Mouse (Mus musculus): ENCODE measurements around the gene Trap1. TPM values are rescaled to one million over a fixed set of nuclear protein-coding genes. Genes with fewer than 3 reads are reported as not detected.
A peak's percentile ranks its signal among the peaks of the same experiment; 100 is the strongest.

Gene Trap1
- polyA plus RNA-seq, 1 experiment from 2014 or later, result 100.0 TPM

GRCm38 (mm10) chr16:4003489-4004398 lies 73.9 kb downstream of the Trap1 start, which contains the start of gene Slx4:
TSS of gene Slx4 (minus strand) at chr16:4003770.
- DNase-seq (ENCODE audit: extremely low spot score, low spot score), result peak; percentile 95
- H3K36me3 ChIP-seq (replicated peaks), result peaks cover 27% of the 10 kb centered on the region
- peaks cover 4% of the 10 kb centered on the region; the same call in 1 of the 2 replicates for H3K9me3 ChIP-seq
- under 1% methylated on average over 58 of the region's 58 CpGs for WGBS
- peaks cover 21% of the 10 kb centered on the region for H3K4me1 ChIP-seq
- H3K4me3 ChIP-seq, result peak within 1 kb of the TSS; percentile 90
- H3K27me3 ChIP-seq (ENCODE audit: poor library complexity, severe bottlenecking), result no peaks in the 10 kb centered on the region
- peak within 1 kb of the TSS; percentile 90 for H3K27ac ChIP-seq

Small RNA genes lying within 50 kb of the gene (microRNA-seq; reads per million reads assigned to microRNA genes)
- gene Gm23413, result not detected

Other genes starting within 250 kb of the Trap1 start
- gene Olfr15, start 246.9 kb downstream of the Trap1 start, polyA plus RNA-seq (2016; fragmentation: Nextera tagmentation; extraction: Ambion mirVana), result not detected in 2 replicates
- 0.93 and 1.1 TPM in 2 replicates for gene Zfp174, start 230.6 kb downstream of the Trap1 start, polyA plus RNA-seq (2016; fragmentation: Nextera tagmentation; extraction: Ambion mirVana)
- gene Naa60, start 205.5 kb downstream of the Trap1 start, polyA plus RNA-seq (2016; fragmentation: Nextera tagmentation; extraction: Ambion mirVana), result 59.3 and 62.2 TPM in 2 replicates
- 5.4 and 6.5 TPM in 2 replicates for gene Zfp597, start 193.3 kb downstream of the Trap1 start, polyA plus RNA-seq (2016; fragmentation: Nextera tagmentation; extraction: Ambion mirVana)
- 2.5 and 3.9 TPM in 2 replicates for gene Gm20695, start 193.2 kb downstream of the Trap1 start, polyA plus RNA-seq (2016; fragmentation: Nextera tagmentation; extraction: Ambion mirVana)
- gene 1700037C18Rik, start 169.1 kb downstream of the Trap1 start, polyA plus RNA-seq (2016; fragmentation: Nextera tagmentation; extraction: Ambion mirVana), result 6.8 and 6.9 TPM in 2 replicates
- 23.3 and 27.4 TPM in 2 replicates for gene Cluap1, start 169.0 kb downstream of the Trap1 start, polyA plus RNA-seq (2016; fragmentation: Nextera tagmentation; extraction: Ambion mirVana)
- 1.3 and 1.4 TPM in 2 replicates for gene Nlrc3, start 101.2 kb downstream of the Trap1 start, polyA plus RNA-seq (2016; fragmentation: Nextera tagmentation; extraction: Ambion mirVana)
- gene Slx4, start 74.1 kb downstream of the Trap1 start, polyA plus RNA-seq (2016; fragmentation: Nextera tagmentation; extraction: Ambion mirVana), result 22.1 and 24.0 TPM in 2 replicates
- gene Dnase1, start 40.9 kb downstream of the Trap1 start, polyA plus RNA-seq (2016; fragmentation: Nextera tagmentation; extraction: Ambion mirVana), result 5.7 and 6.1 TPM in 2 replicates
- gene Crebbp, start 136.2 kb upstream of the Trap1 start, polyA plus RNA-seq (2016; fragmentation: Nextera tagmentation; extraction: Ambion mirVana), result 28.6 and 29.4 TPM in 2 replicates